Mouse (Mus musculus): ENCODE data around the gene Rpl23.

DNA sequence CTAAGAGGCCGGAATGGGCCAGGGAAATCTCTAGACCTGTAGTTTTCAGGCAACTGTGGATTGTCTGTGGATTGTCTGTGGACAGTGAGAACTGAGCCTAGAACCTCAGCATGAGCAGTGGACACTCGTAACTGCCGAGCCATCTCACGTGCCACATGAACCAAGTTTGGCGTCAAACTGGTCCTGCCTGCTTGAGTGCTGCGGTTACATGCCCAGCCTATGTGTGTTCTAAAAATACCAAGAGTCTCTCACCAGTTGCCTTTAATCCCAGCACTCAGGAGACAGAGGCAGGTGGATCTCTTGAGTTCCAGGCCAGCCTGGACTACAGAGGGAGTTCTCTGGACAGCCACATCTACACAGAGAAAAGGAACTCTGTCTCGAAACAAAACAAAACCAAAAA is 47.1 kb upstream of the Rpl23 start:
- TF ChIP-seq GATA1 (IDR thresholded peaks at IDR 0.05; ENCODE audit: low read length) = no peak
- no peak for TF ChIP-seq TAL1 (IDR thresholded peaks at IDR 0.05; ENCODE audit: low read length)
